Mouse (Mus musculus) lung, postnatal 0 days (tissue): ENCODE measurements around the gene Lpar5.

Experiments used
- CTCF ChIP-seq: IDR thresholded peaks from 2 replicates; pipeline ENCODE4 v1.5.1; 2016; ENCODE audit warnings: antibody characterized with exemption, mild to moderate bottlenecking
- EP300 ChIP-seq: IDR thresholded peaks from 2 replicates; pipeline ENCODE4 v1.6.1; 2016; ENCODE audit warnings: antibody characterized with exemption, mild to moderate bottlenecking, control low read depth

DNA sequence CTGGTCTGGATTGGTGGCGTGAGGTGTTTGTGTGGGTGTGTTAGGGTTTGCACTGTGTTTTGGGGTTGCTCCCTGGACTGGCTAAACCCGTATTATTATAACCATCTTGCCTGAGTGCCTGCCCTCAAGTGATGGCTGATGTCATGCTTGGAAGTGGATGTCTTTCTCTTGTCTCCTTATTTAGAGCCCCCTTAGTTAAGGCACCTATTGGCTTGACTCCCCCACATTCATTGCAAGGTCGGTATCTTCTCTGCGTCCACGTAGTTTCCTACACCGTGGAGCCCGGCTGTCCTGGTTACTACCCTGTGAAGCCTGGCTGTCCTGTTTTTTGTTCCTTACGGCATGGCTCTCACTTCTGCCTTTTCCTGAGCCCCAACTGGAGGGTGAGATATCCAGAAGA, 30.2 kb downstream of the Lpar5 start:
- TF ChIP-seq EP300 (no peak), CTCF (no peak)
